Mouse (Mus musculus): ENCODE data around the gene Gemin7. TPM values are rescaled to one million over a fixed set of nuclear protein-coding genes. Genes with fewer than 3 reads are reported as not detected.

Gene Gemin7
- total and polyA plus RNA-seq, 3 experiments, result 25.8 to 55.4 (median 51.2) TPM

GRCm38 (mm10) chr7:19600562-19600961 lies 23.2 kb upstream of the Gemin7 start:
- Histone ChIP-seq H3K9me3 (replicated peaks) (no peaks in the 10 kb centered on the region), H3K4me3 (ENCODE audit: low read depth, low read length) (no peak overlapping the region), H3K4me1 (ENCODE audit: insufficient read depth, low read depth, low read length) (peaks cover 34% of the 10 kb centered on the region), H3K27me3 (ENCODE audit: insufficient read depth, low read length) (no peaks in the 10 kb centered on the region), H3K36me3 (replicated peaks) (peaks cover 72% of the 10 kb centered on the region)
- DNase-seq (ENCODE audit: low spot score) (no peak), ATAC-seq (ENCODE audit: extremely low read depth, insufficient number of reproducible peaks, low FRiP score, poor library complexity, severe bottlenecking) (no peak)
- no peak for TF ChIP-seq GATA1 (IDR thresholded peaks at IDR 0.05; ENCODE audit: borderline replicate concordance, low read length)
- TF ChIP-seq POLR2AphosphoS5 (IDR thresholded peaks at IDR 0.05; ENCODE audit: insufficient replicate concordance, low read depth, low read length), result no peak
- no peak for TF ChIP-seq TAL1 (conservative IDR thresholded peaks at IDR 0.05; ENCODE audit: low read depth, low read length)

- H3K27me3 ChIP-seq (ENCODE audit: insufficient read depth, low read length), result no peaks in the 10 kb centered on the region
- peaks cover 20% of the 10 kb centered on the region for H3K4me1 ChIP-seq (ENCODE audit: insufficient read depth, low read depth, low read length)
- DNase-seq (ENCODE audit: low spot score) (no peak), ATAC-seq (ENCODE audit: extremely low read depth, insufficient number of reproducible peaks, low FRiP score, poor library complexity, severe bottlenecking) (no peak)
- peaks cover 95% of the 10 kb centered on the region for H3K36me3 ChIP-seq (replicated peaks)
- H3K4me3 ChIP-seq (ENCODE audit: low read depth, low read length), result no peak overlapping the region
- no peaks in the 10 kb centered on the region for H3K9me3 ChIP-seq (replicated peaks)
- no peak for TF ChIP-seq GATA1 (IDR thresholded peaks at IDR 0.05; ENCODE audit: borderline replicate concordance, low read length)
- no peak for TF ChIP-seq POLR2AphosphoS5 (IDR thresholded peaks at IDR 0.05; ENCODE audit: insufficient replicate concordance, low read depth, low read length)
- no peak for TF ChIP-seq TAL1 (conservative IDR thresholded peaks at IDR 0.05; ENCODE audit: low read depth, low read length)
- no peak for TF ChIP-seq CTCF (IDR thresholded peaks at IDR 0.05; ENCODE audit: low read depth, low read length)
- no peak for TF ChIP-seq GATA2 (IDR thresholded peaks at IDR 0.05; ENCODE audit: borderline replicate concordance, low read depth, low read length)
These were observed 15.8 kb upstream of the Gemin7 start for GRCm38 (mm10) chr7:19593061-19593730.

GRCm38 (mm10) chr7:19589917-19590316 lies 12.5 kb upstream of the Gemin7 start:
- Histone ChIP-seq H3K36me3 (replicated peaks) (peaks cover 99% of the 10 kb centered on the region), H3K4me1 (ENCODE audit: insufficient read depth, low read depth, low read length) (peaks cover 22% of the 10 kb centered on the region)

GRCm38 (mm10) chr7:19589207-19589606 lies 11.8 kb upstream of the Gemin7 start:
- TF ChIP-seq POLR2AphosphoS5 (IDR thresholded peaks at IDR 0.05; ENCODE audit: insufficient replicate concordance, low read depth, low read length) (no peak), CTCF (IDR thresholded peaks at IDR 0.05; ENCODE audit: low read depth, low read length) (0 out of 2 replicates have a peak, but pooled peaks have one; percentile 14)
- H3K4me1 ChIP-seq (ENCODE audit: insufficient read depth, low read depth, low read length), result peaks cover 20% of the 10 kb centered on the region
- H3K36me3 ChIP-seq (replicated peaks), result peaks cover 99% of the 10 kb centered on the region
- no peak overlapping the region for H3K4me3 ChIP-seq (ENCODE audit: low read depth, low read length)
- H3K9me3 ChIP-seq (replicated peaks), result no peaks in the 10 kb centered on the region; the same call in 1 of the 2 replicates
- H3K27me3 ChIP-seq (ENCODE audit: insufficient read depth, low read length), result no peaks in the 10 kb centered on the region; the same call in 1 of the 2 replicates
- ATAC-seq (ENCODE audit: extremely low read depth, insufficient number of reproducible peaks, low FRiP score, poor library complexity, severe bottlenecking) (no peak), DNase-seq (ENCODE audit: low spot score) (no peak)

More at GRCm38 (mm10) chr7:19589917-19590316, 12.5 kb upstream of the Gemin7 start:
- H3K9me3 ChIP-seq (replicated peaks), result no peaks in the 10 kb centered on the region; the same call in 1 of the 2 replicates
- peak; percentile 57 for ATAC-seq (ENCODE audit: extremely low read depth, insufficient number of reproducible peaks, low FRiP score, poor library complexity, severe bottlenecking)
- TF ChIP-seq CTCF (IDR thresholded peaks at IDR 0.05; ENCODE audit: low read depth, low read length) (peak; percentile 93), GATA1 (IDR thresholded peaks at IDR 0.05; ENCODE audit: borderline replicate concordance, low read length) (no peak), TAL1 (conservative IDR thresholded peaks at IDR 0.05; ENCODE audit: low read depth, low read length) (no peak)
- DNase-seq (ENCODE audit: low spot score), result peak; percentile 37
- no peaks in the 10 kb centered on the region; the same call in 1 of the 2 replicates for H3K27me3 ChIP-seq (ENCODE audit: insufficient read depth, low read length)
- H3K4me3 ChIP-seq (ENCODE audit: low read depth, low read length), result no peak overlapping the region

GRCm38 (mm10) chr7:19586269-19586668 lies 8.9 kb upstream of the Gemin7 start:
- no peak for DNase-seq (ENCODE audit: low spot score)
- ATAC-seq (ENCODE audit: extremely low read depth, insufficient number of reproducible peaks, low FRiP score, poor library complexity, severe bottlenecking), result no peak
- Histone ChIP-seq H3K4me1 (ENCODE audit: insufficient read depth, low read depth, low read length) (peaks cover 14% of the 10 kb centered on the region), H3K36me3 (replicated peaks) (peaks cover 98% of the 10 kb centered on the region), H3K27me3 (ENCODE audit: insufficient read depth, low read length) (no peaks in the 10 kb centered on the region; the same call in 1 of the 2 replicates), H3K9me3 (replicated peaks) (no peaks in the 10 kb centered on the region; the same call in 1 of the 2 replicates), H3K4me3 (ENCODE audit: low read depth, low read length) (peak overlapping the region; percentile 20)
- TF ChIP-seq CTCF (IDR thresholded peaks at IDR 0.05; ENCODE audit: low read depth, low read length), result no peak
- TF ChIP-seq GATA1 (IDR thresholded peaks at IDR 0.05; ENCODE audit: borderline replicate concordance, low read length), result no peak

- no peak for TF ChIP-seq GATA2 (IDR thresholded peaks at IDR 0.05; ENCODE audit: borderline replicate concordance, low read depth, low read length)
- no peak for TF ChIP-seq GATA1 (IDR thresholded peaks at IDR 0.05; ENCODE audit: borderline replicate concordance, low read length)
- no peak for TF ChIP-seq TAL1 (conservative IDR thresholded peaks at IDR 0.05; ENCODE audit: low read depth, low read length)
- no peak for TF ChIP-seq POLR2AphosphoS5 (IDR thresholded peaks at IDR 0.05; ENCODE audit: insufficient replicate concordance, low read depth, low read length)
- no peak for TF ChIP-seq CTCF (IDR thresholded peaks at IDR 0.05; ENCODE audit: low read depth, low read length)
- Histone ChIP-seq H3K27me3 (ENCODE audit: insufficient read depth, low read length) (peaks cover 7% of the 10 kb centered on the region), H3K9me3 (replicated peaks) (no peaks in the 10 kb centered on the region), H3K36me3 (replicated peaks) (peaks cover 63% of the 10 kb centered on the region), H3K4me3 (ENCODE audit: low read depth, low read length) (no peak overlapping the region), H3K4me1 (ENCODE audit: insufficient read depth, low read depth, low read length) (peaks cover 43% of the 10 kb centered on the region)
- no peak for DNase-seq (ENCODE audit: low spot score)
- no peak for ATAC-seq (ENCODE audit: extremely low read depth, insufficient number of reproducible peaks, low FRiP score, poor library complexity, severe bottlenecking)
These were observed 3.2 kb upstream of the Gemin7 start for GRCm38 (mm10) chr7:19580634-19581033.

GRCm38 (mm10) chr7:19579751-19580150 lies 2.4 kb upstream of the Gemin7 start:
- no peak overlapping the region for H3K4me3 ChIP-seq (ENCODE audit: low read depth, low read length)
- H3K36me3 ChIP-seq (replicated peaks), result peaks cover 54% of the 10 kb centered on the region
- DNase-seq (ENCODE audit: low spot score) (no peak), ATAC-seq (ENCODE audit: extremely low read depth, insufficient number of reproducible peaks, low FRiP score, poor library complexity, severe bottlenecking) (no peak)
- TF ChIP-seq CTCF (IDR thresholded peaks at IDR 0.05; ENCODE audit: low read depth, low read length) (no peak), POLR2AphosphoS5 (IDR thresholded peaks at IDR 0.05; ENCODE audit: insufficient replicate concordance, low read depth, low read length) (no peak), TAL1 (conservative IDR thresholded peaks at IDR 0.05; ENCODE audit: low read depth, low read length) (no peak), GATA2 (IDR thresholded peaks at IDR 0.05; ENCODE audit: borderline replicate concordance, low read depth, low read length) (no peak), GATA1 (IDR thresholded peaks at IDR 0.05; ENCODE audit: borderline replicate concordance, low read length) (no peak)
- peaks cover 44% of the 10 kb centered on the region for H3K4me1 ChIP-seq (ENCODE audit: insufficient read depth, low read depth, low read length)
- peaks cover 7% of the 10 kb centered on the region for H3K27me3 ChIP-seq (ENCODE audit: insufficient read depth, low read length)
- H3K9me3 ChIP-seq (replicated peaks), result no peaks in the 10 kb centered on the region
